Mouse (Mus musculus) c-Kit-positive CD71-negative TER-119-negative erythroid progenitor cells, embryonic 14.5 days (primary cell): ENCODE results near the gene Ttll6.
"Not testable (repeated sequence)": the region's sequence is repeated elsewhere in the genome, so short reads cannot be mapped to it uniquely, and the experiment has no call there.

ENCODE experiments used
- DNase-seq: peaks from one replicate; pipeline ENCODE4 v3.0.0-alpha.2; 2013; ENCODE audit warnings: low read depth

Gene Ttll6

GRCm38 (mm10) chr11:96133239-96133865 lies at the start of gene Ttll6:
TSS of gene Ttll6 (plus strand) at chr11:96133786.
- DNase-seq: peak; percentile 50

- DNase-seq: no peak
Observed at GRCm38 (mm10) chr11:96087981-96088380, 45.6 kb upstream of the Ttll6 start.

GRCm38 (mm10) chr11:96091073-96091472 lies 42.5 kb upstream of the Ttll6 start:
- DNase-seq: no peak

DNA sequence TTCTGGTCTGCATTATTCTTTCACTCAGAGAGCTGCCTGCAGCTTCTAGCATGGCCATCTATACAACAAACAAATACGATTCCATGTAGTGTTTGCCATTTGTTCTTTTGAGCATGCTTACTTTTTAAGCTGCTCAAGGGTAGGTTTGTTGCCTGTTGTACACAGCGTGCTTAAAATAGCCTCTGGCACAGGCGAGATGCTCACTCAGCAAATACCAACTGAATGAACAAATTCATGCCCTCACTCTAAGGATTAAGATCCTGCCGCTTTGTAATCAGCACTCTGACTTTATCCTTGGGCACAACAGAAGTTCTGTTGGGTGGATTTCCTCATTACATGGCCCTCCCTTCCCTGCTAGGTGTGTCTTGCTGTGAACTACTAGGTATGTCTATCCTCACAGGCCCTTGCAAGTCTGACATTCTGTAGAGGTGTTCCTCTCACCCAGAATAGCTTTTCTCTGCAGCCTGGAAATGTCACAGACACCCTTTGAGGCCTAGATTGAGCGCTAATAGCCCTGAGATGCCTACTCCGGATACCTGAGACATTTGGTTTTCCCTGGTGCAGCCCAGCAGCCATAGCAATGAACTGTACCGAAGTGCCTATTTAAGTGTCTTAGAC lies 40.8 kb upstream of the Ttll6 start:
- DNase-seq: no peak

GRCm38 (mm10) chr11:96093361-96093760 lies 40.2 kb upstream of the Ttll6 start:
- no peak for DNase-seq

- no peak for DNase-seq
Observed at GRCm38 (mm10) chr11:96108376-96108775, 25.2 kb upstream of the Ttll6 start.

DNA sequence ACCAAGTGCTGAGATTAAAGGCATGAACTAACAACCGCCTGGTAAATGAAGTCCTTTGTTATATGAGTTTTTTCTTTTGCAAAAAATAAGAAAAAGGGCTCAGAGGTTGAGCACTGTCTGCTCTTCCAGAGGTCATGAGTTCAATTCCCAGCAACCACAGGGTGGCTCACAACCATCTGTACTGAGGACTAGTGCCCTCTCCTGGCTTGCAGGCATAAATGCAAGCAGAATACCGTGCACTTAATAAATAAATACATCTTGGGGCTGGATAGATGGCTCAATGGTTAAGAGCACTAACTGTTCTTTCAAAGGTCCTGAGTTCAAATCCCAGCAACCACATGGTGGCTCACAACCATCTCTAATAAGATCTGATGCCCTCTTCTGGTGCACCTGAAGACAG lies 22.6 kb upstream of the Ttll6 start:
- not testable (repeated sequence) for DNase-seq

DNA sequence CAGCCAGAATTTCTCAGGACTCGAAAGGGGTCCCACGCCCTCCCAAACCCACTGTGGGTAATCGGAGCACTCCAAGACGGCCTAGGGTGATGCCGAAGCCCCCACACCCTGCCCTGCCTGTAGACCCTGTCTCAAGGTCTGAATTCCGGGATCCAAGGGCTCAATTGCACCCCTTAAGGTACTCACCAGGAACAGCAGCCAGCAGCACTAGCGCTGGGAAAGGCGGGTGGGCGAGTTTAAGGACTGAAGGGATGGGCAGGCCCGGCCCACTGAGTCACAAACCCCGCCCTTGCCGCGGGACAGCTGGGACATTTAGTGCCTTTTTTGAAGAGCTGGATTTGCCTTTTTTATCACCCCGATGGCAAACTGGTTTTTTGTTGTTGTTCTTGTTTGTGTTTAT lies 21.8 kb upstream of the Ttll6 start, which contains the start of gene Calcoco2:
Gene Calcoco2, minus strand, starts transcription at position 214 of the 400 bp plus-strand sequence.
- no peak for DNase-seq

- no peak for DNase-seq
Observed at GRCm38 (mm10) chr11:96114077-96114476, 19.5 kb upstream of the Ttll6 start.

DNA sequence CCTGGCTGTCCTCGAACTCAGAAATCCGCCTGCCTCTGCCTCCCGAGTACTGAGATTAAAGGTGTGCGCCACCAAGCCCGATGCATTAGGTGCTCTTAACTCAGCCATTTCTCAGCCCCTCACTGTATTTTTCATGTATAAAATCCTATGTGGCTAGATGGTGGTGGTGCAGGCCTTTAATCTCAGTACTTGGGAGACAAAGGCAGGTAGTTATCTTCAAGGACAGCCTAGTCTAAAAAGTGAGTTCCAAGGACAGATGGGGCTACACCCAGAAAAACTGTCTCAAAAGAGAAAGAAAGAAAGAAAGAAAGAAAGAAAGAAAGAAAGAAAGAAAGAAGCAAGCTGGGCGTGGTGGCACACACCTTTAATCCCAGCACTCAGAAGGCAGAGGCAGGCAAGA lies 18.2 kb upstream of the Ttll6 start:
- no peak for DNase-seq

DNA sequence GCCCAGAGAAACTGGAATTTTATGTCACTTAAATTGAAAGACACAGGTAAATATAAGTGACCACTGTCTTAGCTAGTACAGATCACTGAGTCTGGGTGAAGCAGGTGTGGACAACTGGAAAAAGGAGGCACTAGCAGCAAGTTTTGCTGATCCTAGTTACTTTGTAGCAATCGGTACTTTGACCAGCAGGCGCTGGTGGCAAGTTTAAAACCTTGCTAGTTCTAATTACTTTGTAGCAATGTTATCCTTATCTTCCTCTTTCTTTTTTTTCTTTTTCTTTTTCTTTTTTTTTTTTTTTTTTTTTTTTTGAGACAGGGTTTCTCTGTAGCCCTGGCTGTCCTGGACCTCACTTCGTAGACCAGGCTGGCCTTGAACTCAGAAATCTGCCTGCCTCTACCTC lies 17.5 kb upstream of the Ttll6 start:
- DNase-seq: no peak

- not testable (repeated sequence) for DNase-seq
Observed at GRCm38 (mm10) chr11:96116925-96117324, 16.7 kb upstream of the Ttll6 start.

DNA sequence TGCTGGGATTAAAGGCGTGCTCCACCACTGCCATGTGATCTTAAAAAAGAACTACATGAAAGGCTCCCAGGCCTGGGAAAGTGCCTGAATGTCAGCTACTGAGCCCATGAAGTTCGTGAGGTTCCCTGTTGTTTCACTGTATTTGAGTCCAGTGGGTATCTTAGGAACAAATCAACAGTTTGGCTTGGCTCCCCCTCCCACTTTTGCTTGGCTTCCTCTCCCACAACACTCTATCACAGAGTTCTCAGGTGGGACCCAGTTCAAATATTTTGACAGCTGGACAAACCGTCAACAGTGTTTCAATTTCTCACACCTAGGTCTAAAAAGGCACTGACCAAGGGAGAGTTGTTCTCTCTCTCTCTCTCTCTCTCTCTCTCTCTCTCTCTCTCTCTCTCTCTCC lies 14.2 kb upstream of the Ttll6 start:
- DNase-seq: no peak

- not testable (repeated sequence) for DNase-seq
Observed at GRCm38 (mm10) chr11:96122806-96123205, 10.8 kb upstream of the Ttll6 start.

GRCm38 (mm10) chr11:96124052-96124914 lies 9.3 kb upstream of the Ttll6 start:
- no peak for DNase-seq

DNA sequence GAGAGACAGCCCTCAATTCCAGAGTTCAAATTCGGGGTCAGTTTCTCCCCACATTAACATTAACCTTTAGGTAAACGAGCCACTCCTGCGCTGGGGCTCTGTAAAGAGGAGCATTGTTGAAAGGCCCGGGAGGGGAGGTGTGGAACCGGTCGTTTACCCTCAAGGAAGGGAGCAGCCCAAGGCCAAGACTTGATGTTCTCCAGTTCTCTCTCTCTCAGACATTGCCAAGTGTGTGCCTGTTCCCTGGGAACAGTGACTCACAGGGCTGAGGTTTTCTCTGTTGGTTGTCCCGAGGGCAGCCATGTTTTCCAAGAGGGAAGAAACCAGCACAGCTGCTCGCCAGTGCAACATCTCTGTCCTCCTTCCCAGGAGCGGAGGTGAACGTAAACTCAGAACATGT lies 3.0 kb upstream of the Ttll6 start:
- no peak for DNase-seq

DNA sequence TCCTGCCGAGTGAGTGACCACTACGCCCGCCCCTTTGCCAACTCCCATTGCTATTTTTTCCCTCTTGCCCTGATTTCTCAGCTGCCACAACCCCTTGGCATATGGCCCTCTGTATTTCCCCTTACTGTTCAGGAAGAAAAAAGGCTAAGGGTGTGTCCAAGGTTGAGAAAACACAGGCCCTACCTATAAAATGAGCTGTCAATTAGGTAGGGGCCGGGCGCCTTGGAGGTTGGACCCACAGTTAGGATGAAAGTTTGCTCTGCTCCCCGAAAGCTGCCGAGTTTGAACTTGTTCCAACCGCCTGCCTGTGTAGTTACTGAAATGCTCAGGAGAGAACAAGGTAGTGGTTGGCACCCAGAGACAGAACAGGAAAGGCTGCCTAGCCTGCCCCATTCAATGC lies 2.3 kb downstream of the Ttll6 start:
- DNase-seq: no peak

DNA sequence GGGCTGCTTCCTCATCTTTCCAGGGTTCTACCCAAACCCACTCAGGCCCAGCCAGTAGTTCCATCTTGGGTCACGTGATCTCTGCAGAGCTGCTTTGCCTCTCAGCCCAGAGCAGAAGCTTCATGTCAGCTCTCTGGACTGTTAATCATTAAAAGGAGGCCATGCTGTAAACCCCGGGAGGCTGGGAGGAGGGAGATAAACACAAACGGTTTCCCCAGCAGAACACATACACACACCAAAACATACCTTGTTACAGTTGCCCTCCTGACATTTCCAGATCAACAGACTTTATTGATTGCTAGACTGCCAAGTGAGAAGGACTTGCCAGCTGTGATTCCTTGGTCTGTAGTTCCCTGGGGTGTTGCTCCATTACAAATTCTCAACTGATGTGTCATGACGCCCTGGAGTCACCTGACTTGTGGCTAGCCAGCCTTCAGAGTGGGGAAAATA lies 7.2 kb downstream of the Ttll6 start:
- DNase-seq: no peak

- no peak for DNase-seq
Observed at GRCm38 (mm10) chr11:96143766-96144165, 10.2 kb downstream of the Ttll6 start.

DNA sequence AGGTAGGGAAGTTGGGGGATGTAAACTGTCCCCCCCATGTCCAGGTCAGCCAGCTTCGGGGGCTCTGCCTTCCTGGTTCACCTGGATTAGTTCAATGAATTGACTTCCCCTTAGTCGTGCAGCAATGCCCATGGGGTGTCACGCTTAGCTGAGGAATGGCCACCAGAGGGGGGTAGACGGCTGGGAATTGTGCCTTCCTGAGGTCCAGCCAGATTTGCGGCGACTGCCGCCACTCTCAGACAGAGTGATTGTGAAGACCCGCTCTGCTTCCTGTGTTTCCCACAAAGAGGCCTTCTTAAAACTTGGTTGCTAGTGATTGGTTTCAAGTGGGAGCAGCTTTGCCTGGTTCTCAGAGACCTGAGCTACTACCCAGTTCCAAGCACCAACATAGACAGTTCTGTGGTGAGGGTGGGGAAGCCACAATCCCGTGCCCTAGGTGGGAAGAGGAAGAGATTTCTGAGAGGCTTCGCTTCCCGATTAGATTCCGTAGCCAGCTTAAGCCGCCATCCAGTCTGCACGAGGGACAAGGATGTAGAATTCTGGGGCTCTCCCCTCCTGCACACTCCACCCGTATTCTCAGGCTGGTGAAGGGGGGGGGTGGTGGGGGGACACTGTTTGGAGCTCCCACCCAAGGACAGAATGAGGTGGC lies 12.2 kb downstream of the Ttll6 start:
- peak; percentile 45 for DNase-seq

DNA sequence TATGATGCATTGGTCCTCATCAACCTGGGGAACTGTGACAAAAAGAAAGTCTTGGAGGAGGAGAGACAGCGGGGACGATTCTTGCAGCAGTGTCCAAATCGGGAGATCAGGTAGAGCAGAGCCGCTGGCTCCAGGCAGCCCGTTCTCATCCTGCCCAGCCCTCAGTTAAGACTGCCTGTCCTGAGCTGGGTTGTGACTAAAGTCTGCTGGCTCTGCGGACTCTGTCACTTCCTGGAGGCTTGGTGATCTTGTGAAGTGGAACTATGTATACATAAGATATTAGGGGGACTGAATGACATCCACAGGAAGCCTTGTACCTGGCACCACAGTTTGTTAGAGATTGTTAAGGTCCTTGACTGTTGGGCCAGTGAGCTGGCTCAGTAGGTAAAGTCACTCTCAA lies 13.9 kb downstream of the Ttll6 start:
- no peak for DNase-seq

- DNase-seq: no peak
Observed at GRCm38 (mm10) chr11:96164769-96165168, 31.2 kb downstream of the Ttll6 start.
